ENCODE assay signal across 10 mouse cellular contexts in the genomic region with DNA sequence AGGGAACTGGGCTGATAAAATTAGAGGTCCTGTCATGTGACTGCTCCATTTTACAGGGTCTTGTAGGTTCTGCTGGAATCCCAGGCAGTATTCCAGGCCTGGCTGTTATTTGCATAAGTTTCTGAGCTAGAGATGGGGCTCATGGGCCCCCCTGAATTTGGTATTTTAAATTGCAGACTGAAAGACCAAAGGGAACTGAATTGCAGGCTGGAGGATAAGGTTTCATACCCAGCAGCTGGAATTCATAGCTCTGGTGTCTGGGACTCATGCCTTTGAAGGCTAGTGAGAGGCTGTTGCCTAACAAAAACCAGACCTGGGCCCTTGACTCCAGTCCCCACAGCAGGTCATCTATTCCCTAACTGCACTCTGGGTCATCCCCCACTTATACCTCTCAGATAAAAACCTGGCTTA. TPM values are rescaled to one million over a fixed set of nuclear protein-coding genes. Genes with fewer than 3 reads are reported as not detected.
DNase-seq lines count a peak whose midpoint lies in the region; ATAC-seq lines count a peak whose summit lies in the region.
"Had no signal": no experiment of that assay in that cellular context is flagged by ENCODE, and none has a peak within 500 bp of the region (broad histone marks: within the 10 kb centered on the region; RNA-seq: fewer than 3 reads in every experiment).

No protein-coding gene starts in this region.

- H3K4me3 ChIP-seq in forebrain, embryonic 13.5 days = no peak overlapping the region
- H3K4me3 ChIP-seq in forebrain, embryonic 16.5 days (replicated peaks; ENCODE audit: low read length) = no peak overlapping the region
- H3K4me3 ChIP-seq in heart, embryonic 11.5 days (ENCODE audit: low read depth, low read length) = no peak overlapping the region
- no peak overlapping the region for H3K4me3 ChIP-seq in midbrain, embryonic 13.5 days (replicated peaks)

- DNase-seq in embryo, embryonic 11 days = peak; percentile 78
- DNase-seq in right cerebral cortex, postnatal 10 days (ENCODE audit: low spot score in 2 of 2) = no peak
- DNase-seq in layer of hippocampus, postnatal 25 days (ENCODE audit: extremely low spot score in 1 of 2, low spot score in 1 of 2) = no peak
- DNase-seq in thymus, postnatal 14 days = no peak
- DNase-seq: retina, postnatal 1 day; thymus, postnatal 25 days had no signal

- no peak overlapping the region for H3K4me2 ChIP-seq in forebrain, embryonic 13.5 days
- no peak overlapping the region for H3K4me2 ChIP-seq in forebrain, embryonic 16.5 days (ENCODE audit: low read length)
- H3K4me2 ChIP-seq in heart, embryonic 11.5 days = peak overlapping the region; percentile 17; the same call in 1 of the 2 replicates
- H3K4me2 ChIP-seq in midbrain, embryonic 13.5 days (replicated peaks) = no peak overlapping the region

- H3K9ac ChIP-seq in forebrain, embryonic 13.5 days = no peak overlapping the region
- no peak overlapping the region for H3K9ac ChIP-seq in forebrain, embryonic 16.5 days (replicated peaks; ENCODE audit: low read depth, low read length)
- H3K9ac ChIP-seq in heart, embryonic 11.5 days (ENCODE audit: low read depth, low read length) = no peak overlapping the region
- no peak overlapping the region for H3K9ac ChIP-seq in midbrain, embryonic 13.5 days (replicated peaks)

- H3K4me1 ChIP-seq in forebrain, embryonic 13.5 days = peaks cover 17% of the 10 kb centered on the region
- H3K4me1 ChIP-seq in forebrain, embryonic 16.5 days (replicated peaks; ENCODE audit: control insufficient read depth, insufficient read depth, low read length) = peaks cover 6% of the 10 kb centered on the region
- H3K4me1 ChIP-seq in heart, embryonic 11.5 days (ENCODE audit: control insufficient read depth, insufficient read depth, low read length) = peaks cover 24% of the 10 kb centered on the region
- peaks cover 15% of the 10 kb centered on the region for H3K4me1 ChIP-seq in midbrain, embryonic 13.5 days (replicated peaks)

- ATAC-seq in forebrain, embryonic 13.5 days = peak; percentile 58; the same call in 1 of the 2 replicates
- no peak for ATAC-seq in forebrain, embryonic 16.5 days
- ATAC-seq in heart, embryonic 11.5 days (replicated peaks; ENCODE audit: insufficient number of reproducible peaks, low FRiP score, low TSS enrichment) = peak; percentile 85
- peak; percentile 43; the same call in 1 of the 2 replicates for ATAC-seq in midbrain, embryonic 13.5 days

- H3K9me3 ChIP-seq in forebrain, embryonic 13.5 days (replicated peaks) = no peaks in the 10 kb centered on the region
- no peaks in the 10 kb centered on the region for H3K9me3 ChIP-seq in forebrain, embryonic 16.5 days (ENCODE audit: control insufficient read depth, low read length)
- H3K9me3 ChIP-seq in heart, embryonic 11.5 days (replicated peaks; ENCODE audit: control insufficient read depth, low read length) = no peaks in the 10 kb centered on the region
- H3K9me3 ChIP-seq in midbrain, embryonic 13.5 days = no peaks in the 10 kb centered on the region

- H3K27me3 ChIP-seq in forebrain, embryonic 13.5 days = no peaks in the 10 kb centered on the region
- no peaks in the 10 kb centered on the region for H3K27me3 ChIP-seq in forebrain, embryonic 16.5 days (replicated peaks; ENCODE audit: control insufficient read depth, insufficient read depth, low read length)
- H3K27me3 ChIP-seq in heart, embryonic 11.5 days (ENCODE audit: control insufficient read depth, insufficient read depth, low read length) = no peaks in the 10 kb centered on the region
- no peaks in the 10 kb centered on the region for H3K27me3 ChIP-seq in midbrain, embryonic 13.5 days

- no peak overlapping the region for H3K27ac ChIP-seq in forebrain, embryonic 13.5 days
- H3K27ac ChIP-seq in forebrain, embryonic 16.5 days (ENCODE audit: low read length) = no peak overlapping the region
- H3K27ac ChIP-seq in heart, embryonic 11.5 days (ENCODE audit: low read depth, low read length) = peak overlapping the region; percentile 86
- H3K27ac ChIP-seq in midbrain, embryonic 13.5 days = no peak overlapping the region

- H3K36me3 ChIP-seq in forebrain, embryonic 13.5 days (ENCODE audit: poor library complexity, severe bottlenecking) = no peaks in the 10 kb centered on the region
- H3K36me3 ChIP-seq in forebrain, embryonic 16.5 days (ENCODE audit: control insufficient read depth, insufficient read depth) = no peaks in the 10 kb centered on the region
- H3K36me3 ChIP-seq in heart, embryonic 11.5 days (ENCODE audit: control insufficient read depth, insufficient read depth, low read length) = no peaks in the 10 kb centered on the region
- H3K36me3 ChIP-seq in midbrain, embryonic 13.5 days = no peaks in the 10 kb centered on the region

RNA-seq across cellular contexts. Expression of a gene that starts 45.6 kb away (rescaled TPM):
- polyA plus RNA-seq in forebrain, embryonic 13.5 days (2015; fragmentation: Nextera tagmentation; extraction: Ambion mirVana) = 8.1 and 8.9 TPM in 2 replicates
- polyA plus RNA-seq in forebrain, embryonic 16.5 days (2015; fragmentation: Nextera tagmentation; extraction: Ambion mirVana) = 12.4 and 17.7 TPM in 2 replicates
- polyA plus RNA-seq in heart, embryonic 11.5 days (2014; fragmentation: Nextera tagmentation; extraction: Ambion mirVana) = 20.9 and 21.5 TPM in 2 replicates
- polyA plus RNA-seq in midbrain, embryonic 13.5 days (2015; fragmentation: Nextera tagmentation; extraction: Ambion mirVana) = 5.1 and 5.3 TPM in 2 replicates
- total RNA-seq in layer of hippocampus, postnatal 25 days (2021) = 10 to 100 TPM; 13.8 to 16.4 TPM
